Mouse (Mus musculus): ENCODE measurements around the gene Fbll1. TPM values are rescaled to one million over a fixed set of nuclear protein-coding genes. Genes with fewer than 3 reads are reported as not detected.

Gene Fbll1
- polyA plus RNA-seq, 1 experiment = not detected

DNA sequence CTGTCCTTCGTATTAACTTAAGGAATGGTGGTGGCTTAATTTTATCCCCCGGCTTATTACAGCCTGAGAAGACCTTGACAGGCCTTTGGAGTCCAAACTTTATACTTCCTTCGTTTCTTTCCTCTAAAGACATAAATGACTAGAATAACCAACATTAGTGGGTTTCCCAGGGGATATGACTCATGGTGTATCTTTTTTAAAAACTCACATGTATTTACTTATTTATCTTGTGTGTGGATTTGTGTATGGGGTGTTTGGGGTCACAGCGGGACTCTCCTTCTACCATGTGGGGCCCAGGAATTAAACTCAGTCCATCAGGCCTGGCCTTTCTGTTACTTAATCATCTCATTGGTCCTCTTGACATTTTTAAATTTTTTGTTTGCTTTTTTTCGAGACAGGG is 31.8 kb downstream of the Fbll1 start:
- no peak for TF ChIP-seq POLR2A (IDR thresholded peaks at IDR 0.05; ENCODE audit: insufficient read depth, low read length)
- no peak for TF ChIP-seq EP300 (IDR thresholded peaks at IDR 0.05; ENCODE audit: insufficient read depth, low read depth, low read length)
- no peak for TF ChIP-seq CTCF (IDR thresholded peaks at IDR 0.05; ENCODE audit: low read depth, low read length)
- no peak overlapping the region for H3K4me3 ChIP-seq (ENCODE audit: low read depth, low read length)
- H3K9me3 ChIP-seq (replicated peaks; ENCODE audit: control insufficient read depth, insufficient read depth, low read length, poor library complexity, severe bottlenecking) = no peaks in the 10 kb centered on the region
- H3K9ac ChIP-seq (ENCODE audit: low read depth, poor library complexity, severe bottlenecking) = no peak overlapping the region
- H3K27me3 ChIP-seq (ENCODE audit: control insufficient read depth, insufficient read depth, low read length, poor library complexity, severe bottlenecking) = 0 out of 2 replicates have a peak, but pooled peaks cover 2% of the 10 kb centered on the region
- H3K36me3 ChIP-seq (ENCODE audit: control insufficient read depth, insufficient read depth, low read length, poor library complexity, severe bottlenecking) = 0 out of 2 replicates have a peak, but pooled peaks cover 2% of the 10 kb centered on the region
- H3K27ac ChIP-seq (ENCODE audit: insufficient read depth, low read length) = no peak overlapping the region
- no peaks in the 10 kb centered on the region for H3K4me1 ChIP-seq (ENCODE audit: control insufficient read depth, insufficient read depth, low read length)

- H3K9me3 ChIP-seq (replicated peaks; ENCODE audit: control insufficient read depth, insufficient read depth, low read length, poor library complexity, severe bottlenecking) = no peaks in the 10 kb centered on the region
Observed at GRCm38 (mm10) chr11:35760627-35761003, 38.1 kb downstream of the Fbll1 start.

GRCm38 (mm10) chr11:35760001-35760626 is 38.6 kb downstream of the Fbll1 start:
- Histone ChIP-seq H3K4me3 (ENCODE audit: low read depth, low read length) (no peak overlapping the region), H3K4me1 (ENCODE audit: control insufficient read depth, insufficient read depth, low read length) (no peaks in the 10 kb centered on the region), H3K9ac (ENCODE audit: low read depth, poor library complexity, severe bottlenecking) (no peak overlapping the region), H3K36me3 (ENCODE audit: control insufficient read depth, insufficient read depth, low read length, poor library complexity, severe bottlenecking) (no peaks in the 10 kb centered on the region), H3K27me3 (ENCODE audit: control insufficient read depth, insufficient read depth, low read length, poor library complexity, severe bottlenecking) (0 out of 2 replicates have a peak, but pooled peaks cover 2% of the 10 kb centered on the region), H3K9me3 (replicated peaks; ENCODE audit: control insufficient read depth, insufficient read depth, low read length, poor library complexity, severe bottlenecking) (no peaks in the 10 kb centered on the region), H3K27ac (ENCODE audit: insufficient read depth, low read length) (no peak overlapping the region)
- no peak for TF ChIP-seq EP300 (IDR thresholded peaks at IDR 0.05; ENCODE audit: insufficient read depth, low read depth, low read length)
- no peak for TF ChIP-seq POLR2A (IDR thresholded peaks at IDR 0.05; ENCODE audit: insufficient read depth, low read length)
- no peak for TF ChIP-seq CTCF (IDR thresholded peaks at IDR 0.05; ENCODE audit: low read depth, low read length)

More at GRCm38 (mm10) chr11:35760627-35761003, 38.1 kb downstream of the Fbll1 start:
- Histone ChIP-seq H3K4me3 (ENCODE audit: low read depth, low read length) (no peak overlapping the region), H3K27me3 (ENCODE audit: control insufficient read depth, insufficient read depth, low read length, poor library complexity, severe bottlenecking) (0 out of 2 replicates have a peak, but pooled peaks cover 2% of the 10 kb centered on the region), H3K4me1 (ENCODE audit: control insufficient read depth, insufficient read depth, low read length) (no peaks in the 10 kb centered on the region), H3K27ac (ENCODE audit: insufficient read depth, low read length) (no peak overlapping the region), H3K36me3 (ENCODE audit: control insufficient read depth, insufficient read depth, low read length, poor library complexity, severe bottlenecking) (no peaks in the 10 kb centered on the region), H3K9ac (ENCODE audit: low read depth, poor library complexity, severe bottlenecking) (no peak overlapping the region)
- TF ChIP-seq CTCF (IDR thresholded peaks at IDR 0.05; ENCODE audit: low read depth, low read length) (no peak), POLR2A (IDR thresholded peaks at IDR 0.05; ENCODE audit: insufficient read depth, low read length) (no peak), EP300 (IDR thresholded peaks at IDR 0.05; ENCODE audit: insufficient read depth, low read depth, low read length) (no peak)

GRCm38 (mm10) chr11:35756411-35757303 is 42.0 kb downstream of the Fbll1 start:
- Histone ChIP-seq H3K9ac (ENCODE audit: low read depth, poor library complexity, severe bottlenecking) (no peak overlapping the region), H3K4me1 (ENCODE audit: control insufficient read depth, insufficient read depth, low read length) (no peaks in the 10 kb centered on the region), H3K36me3 (ENCODE audit: control insufficient read depth, insufficient read depth, low read length, poor library complexity, severe bottlenecking) (no peaks in the 10 kb centered on the region), H3K4me3 (ENCODE audit: low read depth, low read length) (no peak overlapping the region), H3K27me3 (ENCODE audit: control insufficient read depth, insufficient read depth, low read length, poor library complexity, severe bottlenecking) (no peaks in the 10 kb centered on the region), H3K9me3 (replicated peaks; ENCODE audit: control insufficient read depth, insufficient read depth, low read length, poor library complexity, severe bottlenecking) (no peaks in the 10 kb centered on the region), H3K27ac (ENCODE audit: insufficient read depth, low read length) (no peak overlapping the region)
- TF ChIP-seq POLR2A (IDR thresholded peaks at IDR 0.05; ENCODE audit: insufficient read depth, low read length) (no peak), CTCF (IDR thresholded peaks at IDR 0.05; ENCODE audit: low read depth, low read length) (no peak), EP300 (IDR thresholded peaks at IDR 0.05; ENCODE audit: insufficient read depth, low read depth, low read length) (no peak)

DNA sequence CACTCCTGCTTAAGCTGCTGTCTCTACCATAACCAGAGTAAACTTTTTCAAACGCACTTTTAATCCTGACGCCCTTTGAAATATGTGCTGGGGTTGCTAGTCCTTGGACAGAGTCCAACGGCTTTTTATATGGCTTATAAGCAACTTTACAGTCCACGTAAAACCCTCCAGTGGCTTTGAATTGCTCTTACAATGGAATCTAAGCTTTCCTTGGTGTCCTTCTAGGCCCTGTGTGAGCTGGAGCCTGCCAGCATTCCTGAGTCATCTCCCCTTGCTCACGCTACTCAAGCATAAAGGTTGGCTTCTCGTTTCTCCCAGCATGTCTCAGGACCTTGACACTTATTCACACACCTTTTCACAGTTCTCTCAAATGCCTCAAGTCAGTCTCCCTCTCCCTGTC is 43.1 kb downstream of the Fbll1 start:
- Histone ChIP-seq H3K4me3 (ENCODE audit: low read depth, low read length) (no peak overlapping the region), H3K36me3 (ENCODE audit: control insufficient read depth, insufficient read depth, low read length, poor library complexity, severe bottlenecking) (no peaks in the 10 kb centered on the region), H3K27me3 (ENCODE audit: control insufficient read depth, insufficient read depth, low read length, poor library complexity, severe bottlenecking) (no peaks in the 10 kb centered on the region), H3K9ac (ENCODE audit: low read depth, poor library complexity, severe bottlenecking) (no peak overlapping the region), H3K4me1 (ENCODE audit: control insufficient read depth, insufficient read depth, low read length) (no peaks in the 10 kb centered on the region), H3K27ac (ENCODE audit: insufficient read depth, low read length) (no peak overlapping the region), H3K9me3 (replicated peaks; ENCODE audit: control insufficient read depth, insufficient read depth, low read length, poor library complexity, severe bottlenecking) (no peaks in the 10 kb centered on the region)
- TF ChIP-seq CTCF (IDR thresholded peaks at IDR 0.05; ENCODE audit: low read depth, low read length) (no peak), POLR2A (IDR thresholded peaks at IDR 0.05; ENCODE audit: insufficient read depth, low read length) (no peak), EP300 (IDR thresholded peaks at IDR 0.05; ENCODE audit: insufficient read depth, low read depth, low read length) (no peak)
